8 mouse cellular contexts compared by ENCODE assay signal in the genomic region with DNA sequence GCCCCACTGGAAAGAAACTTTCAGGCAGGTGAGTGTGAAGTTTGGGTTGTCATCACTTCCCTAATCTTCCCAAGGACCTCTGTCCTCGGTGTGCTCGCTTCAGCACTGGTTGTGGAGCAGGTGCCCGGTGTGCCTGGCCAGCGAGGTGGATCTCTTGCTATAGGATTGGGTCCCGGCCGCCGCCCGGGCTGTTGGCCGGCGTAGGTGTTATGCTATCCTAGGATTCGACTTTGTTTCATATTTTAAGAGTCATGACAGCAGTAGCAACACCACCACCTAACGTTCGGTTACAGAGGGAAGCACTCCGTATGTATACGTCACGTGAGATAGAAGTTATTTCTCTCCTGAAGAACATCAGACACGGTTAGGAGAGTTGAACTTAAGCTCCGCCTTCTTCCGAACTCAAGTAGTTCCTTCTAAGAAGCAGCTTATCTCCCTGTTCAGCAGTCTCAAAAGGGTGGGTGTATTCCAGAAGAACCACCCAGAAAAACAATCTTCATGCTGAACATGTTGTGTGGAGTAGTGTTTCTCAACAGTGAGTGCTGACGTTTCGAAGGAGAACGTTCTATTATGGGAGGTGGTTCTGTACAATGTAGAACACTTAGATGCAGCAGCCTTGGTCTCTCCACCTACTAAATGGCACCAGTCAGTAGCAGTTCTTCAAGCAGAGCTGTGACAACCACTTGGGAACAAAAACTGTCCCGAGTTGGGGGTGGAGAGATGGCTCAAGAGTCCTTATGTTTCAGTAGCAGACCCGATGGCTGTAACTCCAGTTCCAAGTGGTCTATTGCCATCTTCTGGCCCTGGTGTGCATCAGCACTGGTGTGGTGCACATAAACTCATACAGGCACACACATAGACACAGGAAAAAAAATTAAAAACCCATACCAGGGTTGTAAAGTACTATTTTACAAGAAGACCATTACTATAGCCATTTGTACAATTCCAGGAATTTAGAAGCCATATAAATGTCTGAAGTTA. TPM values are rescaled to one million over a fixed set of nuclear protein-coding genes. Genes with fewer than 3 reads are reported as not detected.
DNase-seq lines count a peak whose midpoint lies in the region; ATAC-seq and TF ChIP-seq lines count a peak whose summit lies in the region.

No protein-coding gene starts in this region.

- no peaks in the 10 kb centered on the region for H3K9me3 ChIP-seq in forebrain, embryonic 14.5 days (replicated peaks; ENCODE audit: control insufficient read depth, low read length)
- H3K9me3 ChIP-seq in liver, embryonic 12.5 days (replicated peaks) = no peaks in the 10 kb centered on the region
- H3K9me3 ChIP-seq in neural tube, embryonic 12.5 days = no peaks in the 10 kb centered on the region

- peak overlapping the region; percentile 91 for H3K27ac ChIP-seq in layer of hippocampus, adult 2 months
- peak overlapping the region; percentile 84 for H3K27ac ChIP-seq in forebrain, embryonic 14.5 days (ENCODE audit: low read depth, low read length)
- H3K27ac ChIP-seq in liver, embryonic 12.5 days = peak overlapping the region; percentile 98
- peak overlapping the region; percentile 59; the same call in 1 of the 2 replicates for H3K27ac ChIP-seq in neural tube, embryonic 12.5 days

- peak overlapping the region; percentile 74 for H3K4me2 ChIP-seq in forebrain, embryonic 14.5 days (ENCODE audit: low read length)
- H3K4me2 ChIP-seq in liver, embryonic 12.5 days = peak overlapping the region; percentile 89
- peak overlapping the region; percentile 88 for H3K4me2 ChIP-seq in neural tube, embryonic 12.5 days (replicated peaks)

- 18% methylated on average over 24 of the region's 24 CpGs for WGBS in forebrain, embryonic 14.5 days
- WGBS in liver, embryonic 12.5 days (ENCODE audit: insufficient replicate concordance) = 8% methylated on average over 24 of the region's 24 CpGs
- 18% methylated on average over 24 of the region's 24 CpGs for WGBS in neural tube, embryonic 12.5 days

- no peaks in the 10 kb centered on the region for H3K27me3 ChIP-seq in forebrain, embryonic 14.5 days (replicated peaks; ENCODE audit: control insufficient read depth, insufficient read depth, low read length)
- H3K27me3 ChIP-seq in liver, embryonic 12.5 days (replicated peaks) = no peaks in the 10 kb centered on the region
- H3K27me3 ChIP-seq in neural tube, embryonic 12.5 days (replicated peaks) = no peaks in the 10 kb centered on the region

- DNase-seq in layer of hippocampus, adult 2 months (ENCODE audit: low spot score in 2 of 2) = no peak
- no peak for DNase-seq in layer of hippocampus, adult 8-10 months (ENCODE audit: low spot score in 2 of 2)
- DNase-seq in ZHBTc4 (ENCODE audit: low read depth, low spot score) = peak; percentile 71
- peak; percentile 35 for DNase-seq in forebrain, embryonic 14.5 days (ENCODE audit: low spot score)
- DNase-seq in MN1 (ENCODE audit: low spot score) = no peak
- no peak for DNase-seq in urinary bladder, postnatal 25 days (ENCODE audit: low spot score)

- ATAC-seq in forebrain, embryonic 14.5 days = peak; percentile 14
- peak; percentile 72 for ATAC-seq in liver, embryonic 12.5 days
- ATAC-seq in neural tube, embryonic 12.5 days (ENCODE audit: low FRiP score, low read depth) = no peak; the same call in 1 of the 2 replicates

- peak overlapping the region; percentile 91 for H3K4me3 ChIP-seq in layer of hippocampus, adult 2 months
- H3K4me3 ChIP-seq in forebrain, embryonic 14.5 days (ENCODE audit: low read depth, low read length) = peak overlapping the region; percentile 96
- H3K4me3 ChIP-seq in liver, embryonic 12.5 days = peak overlapping the region; percentile 90
- peak overlapping the region; percentile 82 for H3K4me3 ChIP-seq in neural tube, embryonic 12.5 days

- peak overlapping the region; percentile 68 for H3K9ac ChIP-seq in forebrain, embryonic 14.5 days (ENCODE audit: low read length)
- H3K9ac ChIP-seq in liver, embryonic 12.5 days = peak overlapping the region; percentile 84
- peak overlapping the region; percentile 55 for H3K9ac ChIP-seq in neural tube, embryonic 12.5 days

- H3K4me1 ChIP-seq in forebrain, embryonic 14.5 days (ENCODE audit: control insufficient read depth, insufficient read depth, low read length) = peaks cover 10% of the 10 kb centered on the region
- peaks cover 61% of the 10 kb centered on the region for H3K4me1 ChIP-seq in liver, embryonic 12.5 days
- H3K4me1 ChIP-seq in neural tube, embryonic 12.5 days = peaks cover 12% of the 10 kb centered on the region

- TF ChIP-seq CTCF in layer of hippocampus, adult 2 months (conservative IDR thresholded peaks at IDR 0.05) = peak; percentile 37

- H3K36me3 ChIP-seq in forebrain, embryonic 14.5 days (ENCODE audit: control insufficient read depth, insufficient read depth, low read length) = peaks cover 37% of the 10 kb centered on the region
- peaks cover 58% of the 10 kb centered on the region for H3K36me3 ChIP-seq in liver, embryonic 12.5 days
- peaks cover 32% of the 10 kb centered on the region for H3K36me3 ChIP-seq in neural tube, embryonic 12.5 days

RNA-seq across cellular contexts. Expression of gene Rpain, which starts 0.8 kb away (rescaled TPM):
- total RNA-seq in layer of hippocampus, adult 2 months (2021) = 10 to 100 TPM; 35.3 to 36.1 TPM
- 10 to 100 TPM; 33.5 to 43.3 (median 39.9) TPM for total RNA-seq in layer of hippocampus, adult 8-10 months (2022)
- polyA plus RNA-seq in forebrain, embryonic 14.5 days (2014; fragmentation: Nextera tagmentation; extraction: Ambion mirVana) = 81.1 and 83.8 TPM in 2 replicates
- 104 and 105 TPM in 2 replicates for polyA plus RNA-seq in liver, embryonic 12.5 days (2016; fragmentation: Nextera tagmentation; extraction: Ambion mirVana)
- 69.7 and 73.0 TPM in 2 replicates for polyA plus RNA-seq in neural tube, embryonic 12.5 days (2016; fragmentation: Nextera tagmentation; extraction: Ambion mirVana)

RNA-seq across cellular contexts. Expression of gene Nup88, which starts 1.1 kb away (rescaled TPM):
- 10 to 100 TPM; 53.3 to 57.7 TPM for total RNA-seq in layer of hippocampus, adult 2 months (2021)
- 10 to 100 TPM; 50.9 to 62.2 (median 52.4) TPM for total RNA-seq in layer of hippocampus, adult 8-10 months (2022)
- polyA plus RNA-seq in forebrain, embryonic 14.5 days (2014; fragmentation: Nextera tagmentation; extraction: Ambion mirVana) = 156 and 160 TPM in 2 replicates
- polyA plus RNA-seq in liver, embryonic 12.5 days (2016; fragmentation: Nextera tagmentation; extraction: Ambion mirVana) = 81.9 and 87.2 TPM in 2 replicates
- polyA plus RNA-seq in neural tube, embryonic 12.5 days (2016; fragmentation: Nextera tagmentation; extraction: Ambion mirVana) = 142 and 150 TPM in 2 replicates

RNA-seq across cellular contexts. Expression of gene C1qbp, which starts 12.0 kb away (rescaled TPM):
- total RNA-seq in layer of hippocampus, adult 2 months (2021) = 10 to 100 TPM; 97.1 to 99.5 TPM
- total RNA-seq in layer of hippocampus, adult 8-10 months (2022) = 100 to 1,000 TPM; 103 to 108 (median 106) TPM
- polyA plus RNA-seq in forebrain, embryonic 14.5 days (2014; fragmentation: Nextera tagmentation; extraction: Ambion mirVana) = 180 and 191 TPM in 2 replicates
- polyA plus RNA-seq in liver, embryonic 12.5 days (2016; fragmentation: Nextera tagmentation; extraction: Ambion mirVana) = 352 and 380 TPM in 2 replicates
- 210 and 223 TPM in 2 replicates for polyA plus RNA-seq in neural tube, embryonic 12.5 days (2016; fragmentation: Nextera tagmentation; extraction: Ambion mirVana)

RNA-seq across cellular contexts. Expression of gene Dhx33, which starts 33.4 kb away (rescaled TPM):
- total RNA-seq in layer of hippocampus, adult 2 months (2021) = 10 to 100 TPM; 66.7 to 78.8 TPM
- 10 to 100 TPM; 53.0 to 65.5 (median 58.5) TPM for total RNA-seq in layer of hippocampus, adult 8-10 months (2022)
- 11.9 and 15.3 TPM in 2 replicates for polyA plus RNA-seq in forebrain, embryonic 14.5 days (2014; fragmentation: Nextera tagmentation; extraction: Ambion mirVana)
- 15.3 and 16.3 TPM in 2 replicates for polyA plus RNA-seq in liver, embryonic 12.5 days (2016; fragmentation: Nextera tagmentation; extraction: Ambion mirVana)
- polyA plus RNA-seq in neural tube, embryonic 12.5 days (2016; fragmentation: Nextera tagmentation; extraction: Ambion mirVana) = 17.3 and 18.0 TPM in 2 replicates

RNA-seq across cellular contexts. Expression of gene Mis12, which starts 48.6 kb away (rescaled TPM):
- 10 to 100 TPM; 13.7 to 15.5 TPM for total RNA-seq in layer of hippocampus, adult 2 months (2021)
- total RNA-seq in layer of hippocampus, adult 8-10 months (2022) = 10 to 100 TPM; 15.6 to 22.4 (median 18.4) TPM
- 25.8 and 27.1 TPM in 2 replicates for polyA plus RNA-seq in forebrain, embryonic 14.5 days (2014; fragmentation: Nextera tagmentation; extraction: Ambion mirVana)
- 29.3 and 31.4 TPM in 2 replicates for polyA plus RNA-seq in liver, embryonic 12.5 days (2016; fragmentation: Nextera tagmentation; extraction: Ambion mirVana)
- 43.3 and 45.0 TPM in 2 replicates for polyA plus RNA-seq in neural tube, embryonic 12.5 days (2016; fragmentation: Nextera tagmentation; extraction: Ambion mirVana)

Comparison
In these comparisons a context has a peak if more than half of its experiments do, and no peak if none do; other contexts are left out.
1. DNase-seq: peak in ZHBTc4 (single experiment) and forebrain, embryonic 14.5 days (single experiment); none in layer of hippocampus, adult 2 months (0 of 2), layer of hippocampus, adult 8-10 months (0 of 2), MN1 (single experiment) and urinary bladder, postnatal 25 days (single experiment).
2. Peak in every context shown above with its lines, with median percentiles within 50 percentile points of each other: H3K27ac ChIP-seq, H3K4me3 ChIP-seq, H3K4me2 ChIP-seq and H3K9ac ChIP-seq.